ENCODE assay signal across 9 mouse cellular contexts in genomic region chr11:118975917-118976316, GRCm38 (mm10). TPM values are rescaled to one million over a fixed set of nuclear protein-coding genes. Genes with fewer than 3 reads are reported as not detected.
DNase-seq lines count a peak whose midpoint lies in the region; ATAC-seq and TF ChIP-seq lines count a peak whose summit lies in the region.
"Had no signal": no experiment of that assay in that cellular context is flagged by ENCODE, and none has a peak within 500 bp of the region (broad histone marks: within the 10 kb centered on the region; RNA-seq: fewer than 3 reads in every experiment).

No protein-coding gene starts in this region.

- no peaks in the 10 kb centered on the region for H3K27me3 ChIP-seq in cerebellum, adult 2 months (ENCODE audit: control insufficient read depth, insufficient read depth, low read length)
- peaks cover 65% of the 10 kb centered on the region for H3K27me3 ChIP-seq in forebrain, embryonic 10.5 days (ENCODE audit: poor library complexity, severe bottlenecking)
- H3K27me3 ChIP-seq in limb, embryonic 10.5 days (ENCODE audit: low read depth, poor library complexity, severe bottlenecking): peaks cover 55% of the 10 kb centered on the region
- H3K27me3 ChIP-seq in neural tube, embryonic 15.5 days (replicated peaks): no peaks in the 10 kb centered on the region

- H3K36me3 ChIP-seq in forebrain, embryonic 10.5 days (replicated peaks): no peaks in the 10 kb centered on the region
- H3K36me3 ChIP-seq in limb, embryonic 10.5 days: no peaks in the 10 kb centered on the region
- no peaks in the 10 kb centered on the region for H3K36me3 ChIP-seq in neural tube, embryonic 15.5 days

- ATAC-seq in neural tube, embryonic 15.5 days (ENCODE audit: low FRiP score): no peak

- WGBS in cerebellum, adult 2 months: 15% methylated on average over 12 of the region's 12 CpGs
- 19% methylated on average over 12 of the region's 12 CpGs for WGBS in forebrain, embryonic 10.5 days
- WGBS in limb, embryonic 10.5 days: 20% methylated on average over 12 of the region's 12 CpGs
- 15% methylated on average over 12 of the region's 12 CpGs for WGBS in neural tube, embryonic 15.5 days

- H3K4me2 ChIP-seq in neural tube, embryonic 15.5 days: peak overlapping the region; percentile 46

- no peak for TF ChIP-seq POLR2A in cerebellum, adult 2 months (IDR thresholded peaks at IDR 0.05; ENCODE audit: borderline replicate concordance, insufficient read depth, low read length)

- TF ChIP-seq CTCF in cerebellum, adult 2 months (IDR thresholded peaks at IDR 0.05; ENCODE audit: borderline replicate concordance, insufficient read depth, low read depth, low read length): no peak

- H3K27ac ChIP-seq in cerebellum, adult 2 months (ENCODE audit: insufficient read depth, low read length): no peak overlapping the region; the same call in 1 of the 2 replicates
- no peak overlapping the region for H3K27ac ChIP-seq in forebrain, embryonic 10.5 days
- no peak overlapping the region for H3K27ac ChIP-seq in limb, embryonic 10.5 days
- H3K27ac ChIP-seq in neural tube, embryonic 15.5 days (replicated peaks): no peak overlapping the region; the same call in 1 of the 2 replicates

- DNase-seq in cerebellum, adult 2 months: peak; percentile 42
- no peak for DNase-seq in cerebellum, adult 11 months
- DNase-seq in CD4-positive, CD25-positive, alpha-beta regulatory T cell, adult 2 months (ENCODE audit: low read depth, low spot score): peak; percentile 82
- DNase-seq in forebrain, embryonic 10.5 days (ENCODE audit: extremely low spot score, low spot score): no peak
- DNase-seq in limb, embryonic 10.5 days (ENCODE audit: low spot score): no peak
- no peak for DNase-seq in layer of hippocampus, adult 8-10 months (ENCODE audit: low spot score in 2 of 2)
- no peak for DNase-seq in right cerebral cortex, adult 2 months (ENCODE audit: low spot score in 2 of 2)

- no peak overlapping the region for H3K4me3 ChIP-seq in cerebellum, adult 2 months (replicated peaks; ENCODE audit: insufficient read depth, low read depth, low read length)
- peak overlapping the region; percentile 19; the same call in 1 of the 2 replicates for H3K4me3 ChIP-seq in forebrain, embryonic 10.5 days
- H3K4me3 ChIP-seq in limb, embryonic 10.5 days: 0 out of 2 replicates have a peak overlapping the region, but pooled peaks have one; percentile 7
- H3K4me3 ChIP-seq in neural tube, embryonic 15.5 days (replicated peaks): 0 out of 2 replicates have a peak overlapping the region, but pooled peaks have one; percentile 9

- peaks cover 44% of the 10 kb centered on the region for H3K4me1 ChIP-seq in cerebellum, adult 2 months (ENCODE audit: control insufficient read depth, insufficient read depth, low read length)
- peaks cover 26% of the 10 kb centered on the region for H3K4me1 ChIP-seq in forebrain, embryonic 10.5 days
- peaks cover 11% of the 10 kb centered on the region; the same call in 1 of the 2 replicates for H3K4me1 ChIP-seq in limb, embryonic 10.5 days
- H3K4me1 ChIP-seq in neural tube, embryonic 15.5 days: peaks cover 23% of the 10 kb centered on the region

- H3K9ac ChIP-seq in neural tube, embryonic 15.5 days (replicated peaks): 0 out of 2 replicates have a peak overlapping the region, but pooled peaks have one; percentile 14

- H3K9me3 ChIP-seq in forebrain, embryonic 10.5 days: no peaks in the 10 kb centered on the region
- H3K9me3 ChIP-seq in limb, embryonic 10.5 days (replicated peaks): no peaks in the 10 kb centered on the region
- H3K9me3 ChIP-seq in neural tube, embryonic 15.5 days (replicated peaks): no peaks in the 10 kb centered on the region

RNA-seq across cellular contexts. Expression of gene Enpp7, which starts 12.1 kb away (rescaled TPM):
- polyA plus RNA-seq in cerebellum, adult 2 months (2012; rRNA removed): not detected in 2 replicates
- not detected in 2 replicates for polyA plus RNA-seq in forebrain, embryonic 10.5 days (2016; fragmentation: Nextera tagmentation; extraction: Ambion mirVana)
- polyA plus RNA-seq in limb, embryonic 10.5 days (2016; fragmentation: Nextera tagmentation; extraction: Ambion mirVana): not detected in 2 replicates
- not detected in 2 replicates for polyA plus RNA-seq in neural tube, embryonic 15.5 days (2015; fragmentation: Nextera tagmentation; extraction: Ambion mirVana)
- total RNA-seq in layer of hippocampus, adult 8-10 months (2022): not detected
- total RNA-seq: heart, postnatal 10 days had no signal

RNA-seq across cellular contexts. Expression of gene Cbx2, which starts 46.8 kb away (rescaled TPM):
- polyA plus RNA-seq in cerebellum, adult 2 months (2012; rRNA removed): 4.1 and 4.6 TPM in 2 replicates
- 115 and 127 TPM in 2 replicates for polyA plus RNA-seq in forebrain, embryonic 10.5 days (2016; fragmentation: Nextera tagmentation; extraction: Ambion mirVana)
- 151 and 170 TPM in 2 replicates for polyA plus RNA-seq in limb, embryonic 10.5 days (2016; fragmentation: Nextera tagmentation; extraction: Ambion mirVana)
- polyA plus RNA-seq in neural tube, embryonic 15.5 days (2015; fragmentation: Nextera tagmentation; extraction: Ambion mirVana): 8.3 and 13.3 TPM in 2 replicates
- 1 to 10 TPM; 1.7 to 3.9 (median 2.4) TPM for total RNA-seq in layer of hippocampus, adult 8-10 months (2022)

Comparison
In these comparisons a context has a peak if more than half of its experiments do, and no peak if none do; other contexts are left out.
1. DNase-seq: peak in cerebellum, adult 2 months (2 of 2) and CD4-positive, CD25-positive, alpha-beta regulatory T cell, adult 2 months (single experiment); none in cerebellum, adult 11 months (single experiment), forebrain, embryonic 10.5 days (single experiment), limb, embryonic 10.5 days (single experiment), layer of hippocampus, adult 8-10 months (0 of 2) and right cerebral cortex, adult 2 months (0 of 2).